7 mouse cellular contexts compared by ENCODE assay signal in genomic region chr11:88251972-88252766, GRCm38 (mm10). TPM values are rescaled to one million over a fixed set of nuclear protein-coding genes. Genes with fewer than 3 reads are reported as not detected.
DNase-seq lines count a peak whose midpoint lies in the region; ATAC-seq and TF ChIP-seq lines count a peak whose summit lies in the region.

No protein-coding gene starts in this region.

- peak; percentile 86 for ATAC-seq in embryonic facial prominence, embryonic 12.5 days (ENCODE audit: insufficient number of reproducible peaks, insufficient read depth, low FRiP score, low TSS enrichment)
- peak; percentile 72; the same call in 1 of the 2 replicates for ATAC-seq in limb, embryonic 11.5 days (ENCODE audit: insufficient number of reproducible peaks, low FRiP score, low TSS enrichment, low read depth)
- peak; percentile 86 for ATAC-seq in midbrain, embryonic 14.5 days (ENCODE audit: low FRiP score, low TSS enrichment)

- peak overlapping the region; percentile 7; the same call in 1 of the 2 replicates for H3K27ac ChIP-seq in embryonic facial prominence, embryonic 12.5 days
- peak overlapping the region; percentile 58 for H3K27ac ChIP-seq in heart, adult 2 months
- H3K27ac ChIP-seq in kidney, adult 2 months (ENCODE audit: insufficient read depth, low read depth, low read length), result no peak overlapping the region
- no peak overlapping the region for H3K27ac ChIP-seq in limb, embryonic 11.5 days (replicated peaks; ENCODE audit: low read depth, low read length)
- peak overlapping the region; percentile 78 for H3K27ac ChIP-seq in midbrain, embryonic 14.5 days (replicated peaks; ENCODE audit: low read depth, low read length)
- H3K27ac ChIP-seq in small intestine, adult 2 months (ENCODE audit: insufficient read depth, low read depth, low read length), result no peak overlapping the region

- no peak; the same call in 1 of the 2 replicates for TF ChIP-seq CTCF in heart, adult 2 months (IDR thresholded peaks at IDR 0.05)
- TF ChIP-seq CTCF in kidney, adult 2 months (conservative IDR thresholded peaks at IDR 0.05; ENCODE audit: insufficient read depth, insufficient read length, low read depth, low read length), result peak; percentile 96
- TF ChIP-seq CTCF in small intestine, adult 2 months (IDR thresholded peaks at IDR 0.05; ENCODE audit: extremely low read depth, insufficient read length, insufficient replicate concordance, low read depth, low read length), result peak; percentile 97

- WGBS in embryonic facial prominence, embryonic 12.5 days, result 17% methylated on average over 22 of the region's 22 CpGs
- 18% methylated on average over 22 of the region's 22 CpGs for WGBS in heart, adult 2 months
- 20% methylated on average over 22 of the region's 22 CpGs for WGBS in kidney, adult 2 months
- WGBS in limb, embryonic 11.5 days, result 15% methylated on average over 22 of the region's 22 CpGs
- WGBS in midbrain, embryonic 14.5 days, result 13% methylated on average over 22 of the region's 22 CpGs
- WGBS in small intestine, adult 2 months, result 14% methylated on average over 22 of the region's 22 CpGs

- TF ChIP-seq POLR2A in heart, adult 2 months (IDR thresholded peaks at IDR 0.05; ENCODE audit: insufficient read depth, low read depth, low read length), result no peak
- no peak for TF ChIP-seq POLR2A in kidney, adult 2 months (IDR thresholded peaks at IDR 0.05; ENCODE audit: low read depth, low read length)
- TF ChIP-seq POLR2A in small intestine, adult 2 months (IDR thresholded peaks at IDR 0.05; ENCODE audit: low read depth, low read length), result no peak

- H3K79me2 ChIP-seq in heart, adult 2 months (replicated peaks; ENCODE audit: control insufficient read depth, insufficient read depth, low read length), result no peaks in the 10 kb centered on the region

- peak; percentile 94 for DNase-seq in adrenal gland, postnatal 14 days
- peak; percentile 82 to 91 for DNase-seq in heart, adult 2 months
- DNase-seq in kidney, adult 2 months, result peak; percentile 81
- peak; percentile 94 for DNase-seq in limb, embryonic 11.5 days (ENCODE audit: low spot score)
- peak; percentile 93 for DNase-seq in midbrain, embryonic 14.5 days

- H3K9me3 ChIP-seq in embryonic facial prominence, embryonic 12.5 days, result no peaks in the 10 kb centered on the region
- H3K9me3 ChIP-seq in limb, embryonic 11.5 days (ENCODE audit: control insufficient read depth, low read length), result no peaks in the 10 kb centered on the region
- H3K9me3 ChIP-seq in midbrain, embryonic 14.5 days (ENCODE audit: control insufficient read depth, low read length), result no peaks in the 10 kb centered on the region

- H3K4me1 ChIP-seq in embryonic facial prominence, embryonic 12.5 days, result peaks cover 11% of the 10 kb centered on the region
- peaks cover 4% of the 10 kb centered on the region for H3K4me1 ChIP-seq in heart, adult 2 months (ENCODE audit: control insufficient read depth, insufficient read depth, low read length)
- H3K4me1 ChIP-seq in kidney, adult 2 months (ENCODE audit: control insufficient read depth, insufficient read depth, low read length), result no peaks in the 10 kb centered on the region
- H3K4me1 ChIP-seq in limb, embryonic 11.5 days (ENCODE audit: control insufficient read depth, insufficient read depth, low read length), result peaks cover 9% of the 10 kb centered on the region
- peaks cover 22% of the 10 kb centered on the region for H3K4me1 ChIP-seq in midbrain, embryonic 14.5 days (ENCODE audit: control insufficient read depth, insufficient read depth, low read length)
- no peaks in the 10 kb centered on the region; the same call in 1 of the 2 replicates for H3K4me1 ChIP-seq in small intestine, adult 2 months (ENCODE audit: control insufficient read depth, insufficient read depth, insufficient read length, low read length)

- no peaks in the 10 kb centered on the region for H3K36me3 ChIP-seq in embryonic facial prominence, embryonic 12.5 days
- H3K36me3 ChIP-seq in heart, adult 2 months (ENCODE audit: control insufficient read depth, insufficient read depth, low read length), result no peaks in the 10 kb centered on the region
- H3K36me3 ChIP-seq in kidney, adult 2 months (ENCODE audit: control insufficient read depth, insufficient read depth, low read length), result no peaks in the 10 kb centered on the region
- H3K36me3 ChIP-seq in limb, embryonic 11.5 days (ENCODE audit: control insufficient read depth, insufficient read depth, low read length), result no peaks in the 10 kb centered on the region
- H3K36me3 ChIP-seq in midbrain, embryonic 14.5 days (ENCODE audit: control insufficient read depth, insufficient read depth, low read length), result no peaks in the 10 kb centered on the region
- H3K36me3 ChIP-seq in small intestine, adult 2 months (ENCODE audit: control insufficient read depth, insufficient read depth, low read length), result no peaks in the 10 kb centered on the region

- H3K27me3 ChIP-seq in embryonic facial prominence, embryonic 12.5 days, result no peaks in the 10 kb centered on the region
- H3K27me3 ChIP-seq in heart, adult 2 months (ENCODE audit: control insufficient read depth, insufficient read depth, low read length), result no peaks in the 10 kb centered on the region
- H3K27me3 ChIP-seq in kidney, adult 2 months (replicated peaks; ENCODE audit: control insufficient read depth, insufficient read depth, low read length), result no peaks in the 10 kb centered on the region
- H3K27me3 ChIP-seq in limb, embryonic 11.5 days (ENCODE audit: control insufficient read depth, insufficient read depth, low read length), result no peaks in the 10 kb centered on the region
- H3K27me3 ChIP-seq in midbrain, embryonic 14.5 days (ENCODE audit: control insufficient read depth, insufficient read depth, low read length), result no peaks in the 10 kb centered on the region
- H3K27me3 ChIP-seq in small intestine, adult 2 months (ENCODE audit: control insufficient read depth, insufficient read depth, low read length), result no peaks in the 10 kb centered on the region

- peak; percentile 88 for TF ChIP-seq EP300 in heart, adult 2 months (IDR thresholded peaks at IDR 0.05; ENCODE audit: insufficient read depth, low read depth, low read length)

- no peak overlapping the region for H3K4me3 ChIP-seq in embryonic facial prominence, embryonic 12.5 days
- H3K4me3 ChIP-seq in heart, adult 2 months, result no peak overlapping the region
- no peak overlapping the region for H3K4me3 ChIP-seq in kidney, adult 2 months (ENCODE audit: insufficient read depth, low read depth, low read length)
- no peak overlapping the region for H3K4me3 ChIP-seq in limb, embryonic 11.5 days (ENCODE audit: low read depth, low read length)
- H3K4me3 ChIP-seq in midbrain, embryonic 14.5 days (replicated peaks; ENCODE audit: low read depth, low read length), result no peak overlapping the region
- H3K4me3 ChIP-seq in small intestine, adult 2 months (ENCODE audit: low read depth, low read length), result no peak overlapping the region

- peak overlapping the region; percentile 35 for H3K4me2 ChIP-seq in embryonic facial prominence, embryonic 12.5 days (replicated peaks)
- no peak overlapping the region for H3K4me2 ChIP-seq in limb, embryonic 11.5 days (ENCODE audit: low read depth, severe bottlenecking)
- H3K4me2 ChIP-seq in midbrain, embryonic 14.5 days (ENCODE audit: low read length), result peak overlapping the region; percentile 30

- intact Hi-C loops in heart, adult 2 months (cut with DNase I), result loop anchor here (1.0 to 5.0 kb wide), 4 partner anchors 161 to 571 kb away; no protein-coding TSS in a partner anchor

- no peak overlapping the region for H3K9ac ChIP-seq in embryonic facial prominence, embryonic 12.5 days
- no peak overlapping the region for H3K9ac ChIP-seq in heart, adult 2 months (ENCODE audit: low read depth, low read length)
- no peak overlapping the region for H3K9ac ChIP-seq in limb, embryonic 11.5 days (ENCODE audit: low read length)
- no peak overlapping the region for H3K9ac ChIP-seq in midbrain, embryonic 14.5 days (replicated peaks; ENCODE audit: low read length)

RNA-seq across cellular contexts. Expression of gene Ccdc182, which starts 41.7 kb away (rescaled TPM):
- not detected in 2 replicates for total RNA-seq in adrenal gland, postnatal 14 days (2021)
- polyA plus RNA-seq in embryonic facial prominence, embryonic 12.5 days (2016; fragmentation: Nextera tagmentation; extraction: Ambion mirVana), result 0.93 and 1.9 TPM in 2 replicates
- total RNA-seq in heart, adult 2 months (2021), result not detected
- not detected in 2 replicates for polyA plus RNA-seq in heart, adult 2 months (2012; rRNA removed)
- 0.34 and 0.61 TPM in 2 replicates for polyA plus RNA-seq in kidney, adult 2 months (2012; rRNA removed)
- polyA plus RNA-seq in limb, embryonic 11.5 days (2014; fragmentation: Nextera tagmentation; extraction: Ambion mirVana), result 0.12 and 0.52 TPM in 2 replicates
- 0.30 and 0.59 TPM in 2 replicates for polyA plus RNA-seq in midbrain, embryonic 14.5 days (2014; fragmentation: Nextera tagmentation; extraction: Ambion mirVana)
- not detected in 2 replicates for polyA plus RNA-seq in small intestine, adult 2 months (2012; rRNA removed)

RNA-seq across cellular contexts. Expression of gene Mrps23, which starts 48.0 kb away (rescaled TPM):
- total RNA-seq in adrenal gland, postnatal 14 days (2021), result 173 and 176 TPM in 2 replicates
- polyA plus RNA-seq in embryonic facial prominence, embryonic 12.5 days (2016; fragmentation: Nextera tagmentation; extraction: Ambion mirVana), result 63.2 and 65.3 TPM in 2 replicates
- 100 to 1,000 TPM; 303 to 314 TPM for total RNA-seq in heart, adult 2 months (2021)
- polyA plus RNA-seq in heart, adult 2 months (2012; rRNA removed), result 121 and 142 TPM in 2 replicates
- 53.0 and 61.6 TPM in 2 replicates for polyA plus RNA-seq in kidney, adult 2 months (2012; rRNA removed)
- 59.3 and 60.4 TPM in 2 replicates for polyA plus RNA-seq in limb, embryonic 11.5 days (2014; fragmentation: Nextera tagmentation; extraction: Ambion mirVana)
- polyA plus RNA-seq in midbrain, embryonic 14.5 days (2014; fragmentation: Nextera tagmentation; extraction: Ambion mirVana), result 67.9 and 70.0 TPM in 2 replicates
- polyA plus RNA-seq in small intestine, adult 2 months (2012; rRNA removed), result 9.4 and 17.5 TPM in 2 replicates

Comparison
In these comparisons a context has a peak if more than half of its experiments do, and no peak if none do; other contexts are left out.
1. H3K27ac ChIP-seq: peak in embryonic facial prominence, embryonic 12.5 days (single experiment), heart, adult 2 months (single experiment) and midbrain, embryonic 14.5 days (single experiment); none in kidney, adult 2 months (single experiment), limb, embryonic 11.5 days (single experiment) and small intestine, adult 2 months (single experiment).
2. Peak in every context shown above with its lines, with median percentiles within 50 percentile points of each other: DNase-seq and ATAC-seq.